Mouse (Mus musculus): ENCODE measurements around the gene Gk2. TPM values are rescaled to one million over a fixed set of nuclear protein-coding genes. Genes with fewer than 3 reads are reported as not detected.

Gene Gk2
- polyA plus RNA-seq (2016; fragmentation: Nextera tagmentation; extraction: Ambion mirVana): not detected in 2 replicates

- no peaks in the 10 kb centered on the region for H3K27me3 ChIP-seq (ENCODE audit: insufficient read depth, poor library complexity, severe bottlenecking)
- WGBS: 88% methylated on average over 10 of the region's 10 CpGs
- no peak within 1 kb of the TSS for H3K27ac ChIP-seq
These were observed at the start of gene Gk2 for GRCm38 (mm10) chr5:97456816-97457215. Gk2 (minus strand) TSS chr5:97457021.

GRCm38 (mm10) chr5:97498041-97498440 lies 41.2 kb upstream of the Gk2 start:
- no peaks in the 10 kb centered on the region for H3K27me3 ChIP-seq (ENCODE audit: insufficient read depth, poor library complexity, severe bottlenecking)
- DNase-seq (ENCODE audit: low spot score): no peak
- H3K36me3 ChIP-seq: no peaks in the 10 kb centered on the region

More at GRCm38 (mm10) chr5:97456816-97457215, at the start of gene Gk2:
- H3K4me1 ChIP-seq: no peaks in the 10 kb centered on the region
- no peak within 1 kb of the TSS for H3K4me3 ChIP-seq
- DNase-seq (ENCODE audit: low spot score): no peak
- H3K36me3 ChIP-seq: no peaks in the 10 kb centered on the region
- no peaks in the 10 kb centered on the region for H3K9me3 ChIP-seq

GRCm38 (mm10) chr5:97495488-97496092 lies 38.8 kb upstream of the Gk2 start:
- no peak for DNase-seq (ENCODE audit: low spot score)
- H3K27me3 ChIP-seq (ENCODE audit: insufficient read depth, poor library complexity, severe bottlenecking): no peaks in the 10 kb centered on the region
- no peaks in the 10 kb centered on the region for H3K9me3 ChIP-seq
- H3K4me1 ChIP-seq: no peaks in the 10 kb centered on the region
- no peaks in the 10 kb centered on the region for H3K36me3 ChIP-seq
- no peak overlapping the region for H3K4me3 ChIP-seq
- WGBS: 76% methylated on average over 5 of the region's 5 CpGs
- H3K27ac ChIP-seq: no peak overlapping the region

More at GRCm38 (mm10) chr5:97498041-97498440, 41.2 kb upstream of the Gk2 start:
- Histone ChIP-seq H3K4me3 (no peak overlapping the region), H3K9me3 (no peaks in the 10 kb centered on the region), H3K4me1 (no peaks in the 10 kb centered on the region), H3K27ac (no peak overlapping the region)

DNA sequence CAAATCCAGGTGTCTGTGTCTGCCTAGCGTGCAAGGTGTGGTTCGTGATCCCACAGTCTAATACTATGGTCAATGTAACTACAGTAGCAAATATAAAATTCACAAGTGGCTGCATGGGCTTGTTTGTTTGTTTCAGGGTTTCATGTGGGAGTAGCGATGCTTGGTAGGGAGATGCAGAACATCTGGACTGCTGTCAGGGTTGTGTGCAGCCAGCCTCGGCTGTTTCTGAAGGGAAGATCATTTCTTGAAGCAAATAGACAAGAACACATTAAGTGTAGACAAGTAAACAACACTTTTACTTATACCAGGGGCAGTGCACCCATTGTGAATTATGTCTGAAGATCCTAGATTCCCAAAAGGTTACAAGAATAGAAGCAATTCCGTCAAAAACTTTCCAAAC lies 36.6 kb upstream of the Gk2 start:
- Histone ChIP-seq H3K27ac (no peak overlapping the region), H3K9me3 (no peaks in the 10 kb centered on the region), H3K27me3 (ENCODE audit: insufficient read depth, poor library complexity, severe bottlenecking) (no peaks in the 10 kb centered on the region), H3K4me3 (no peak overlapping the region), H3K4me1 (no peaks in the 10 kb centered on the region), H3K36me3 (no peaks in the 10 kb centered on the region)
- 82% methylated on average over 5 of the region's 5 CpGs for WGBS
- DNase-seq (ENCODE audit: low spot score): no peak

DNA sequence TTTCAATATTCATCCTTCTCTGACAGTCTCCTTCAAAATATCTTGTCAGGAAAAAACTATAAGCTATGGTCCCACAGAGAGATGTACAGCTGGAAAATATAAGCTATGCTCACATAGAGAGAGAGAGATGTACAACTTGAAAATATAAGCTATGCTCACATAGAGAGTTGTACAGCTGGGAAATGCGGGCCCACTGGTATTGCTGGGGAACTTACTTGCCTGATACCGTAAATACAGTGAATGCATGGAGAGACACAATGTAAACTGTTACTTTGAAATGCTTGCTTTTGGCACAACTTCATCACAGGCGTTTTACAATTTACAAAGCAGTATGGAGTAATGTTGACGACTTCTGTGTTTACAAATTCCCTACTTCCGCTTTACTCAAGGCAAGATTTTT lies 29.3 kb upstream of the Gk2 start:
- no peaks in the 10 kb centered on the region for H3K27me3 ChIP-seq (ENCODE audit: insufficient read depth, poor library complexity, severe bottlenecking)
- no peak for DNase-seq (ENCODE audit: low spot score)
- H3K27ac ChIP-seq: no peak overlapping the region
- no peaks in the 10 kb centered on the region for H3K9me3 ChIP-seq
- 89% methylated on average over 5 of the region's 5 CpGs for WGBS
- H3K4me1 ChIP-seq: no peaks in the 10 kb centered on the region
- no peaks in the 10 kb centered on the region for H3K36me3 ChIP-seq
- no peak overlapping the region for H3K4me3 ChIP-seq

GRCm38 (mm10) chr5:97479991-97480390 lies 23.2 kb upstream of the Gk2 start:
- no peak overlapping the region for H3K27ac ChIP-seq
- no peaks in the 10 kb centered on the region for H3K27me3 ChIP-seq (ENCODE audit: insufficient read depth, poor library complexity, severe bottlenecking)
- H3K4me1 ChIP-seq: no peaks in the 10 kb centered on the region
- H3K9me3 ChIP-seq: no peaks in the 10 kb centered on the region
- no peaks in the 10 kb centered on the region for H3K36me3 ChIP-seq
- DNase-seq (ENCODE audit: low spot score): no peak
- WGBS: 74% methylated on average over 1 of the region's 1 CpGs
- H3K4me3 ChIP-seq: no peak overlapping the region

DNA sequence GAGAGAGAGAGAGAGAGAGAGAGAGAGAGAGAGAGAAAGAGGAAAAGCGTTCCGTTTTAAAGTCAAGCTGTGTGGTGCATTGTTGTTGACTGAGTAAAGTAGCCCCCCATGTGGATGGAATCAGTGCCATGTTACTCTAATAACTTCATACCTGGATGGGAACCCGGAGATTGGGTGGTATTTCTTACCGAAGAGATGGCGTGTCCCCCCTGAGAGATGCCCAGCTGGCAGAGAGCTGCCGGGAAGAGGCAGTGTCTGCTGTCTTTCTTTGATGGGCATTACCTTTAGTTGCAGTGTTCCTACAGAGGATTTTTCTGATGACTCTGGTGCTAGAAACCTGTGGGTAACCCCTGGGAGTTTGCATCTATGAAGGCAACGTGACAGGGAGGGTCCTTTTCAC lies 10.4 kb upstream of the Gk2 start:
- no peaks in the 10 kb centered on the region for H3K36me3 ChIP-seq
- no peak overlapping the region for H3K4me3 ChIP-seq
- no peaks in the 10 kb centered on the region for H3K27me3 ChIP-seq (ENCODE audit: insufficient read depth, poor library complexity, severe bottlenecking)
- H3K4me1 ChIP-seq: no peaks in the 10 kb centered on the region
- DNase-seq (ENCODE audit: low spot score): no peak
- WGBS: 88% methylated on average over 7 of the region's 7 CpGs
- no peak overlapping the region for H3K27ac ChIP-seq
- no peaks in the 10 kb centered on the region for H3K9me3 ChIP-seq

DNA sequence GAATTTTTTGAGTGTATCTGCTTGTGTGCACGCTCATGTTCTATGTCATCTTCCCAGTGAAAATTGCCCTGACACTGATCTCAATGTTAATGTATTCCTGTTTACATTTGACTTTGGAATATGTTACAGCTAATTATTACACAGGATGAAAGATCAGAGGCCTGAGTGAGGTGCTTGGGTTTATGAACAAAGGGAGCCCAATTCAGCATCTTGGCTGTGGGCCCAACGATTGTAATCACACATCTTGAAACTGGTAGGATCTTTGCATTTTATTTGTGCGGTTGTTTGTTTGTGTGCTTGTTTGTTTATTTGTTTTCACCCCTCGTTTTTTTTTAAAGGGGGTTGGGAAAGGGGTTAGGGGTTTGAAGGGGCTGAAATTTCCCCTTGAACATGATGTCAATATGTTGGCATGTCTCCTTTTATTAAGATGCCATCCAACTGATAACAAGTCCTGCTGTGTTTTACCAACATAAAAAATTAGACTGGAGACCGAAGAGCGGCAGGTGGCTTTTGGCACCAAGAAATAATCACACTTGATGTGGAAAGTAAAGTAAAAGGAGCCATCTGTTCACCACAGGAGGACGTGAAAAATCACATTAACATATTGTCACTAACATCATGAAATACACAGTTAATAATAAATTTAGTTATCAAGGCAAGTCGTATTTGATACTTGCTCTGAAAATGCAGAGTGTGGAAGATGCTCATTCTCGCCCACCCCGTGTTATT lies 9.8 kb upstream of the Gk2 start:
- WGBS: 82% methylated on average over 10 of the region's 10 CpGs
- no peak for DNase-seq (ENCODE audit: low spot score)
- Histone ChIP-seq H3K4me1 (no peaks in the 10 kb centered on the region), H3K27me3 (ENCODE audit: insufficient read depth, poor library complexity, severe bottlenecking) (no peaks in the 10 kb centered on the region), H3K4me3 (no peak overlapping the region), H3K36me3 (no peaks in the 10 kb centered on the region), H3K9me3 (no peaks in the 10 kb centered on the region), H3K27ac (no peak overlapping the region)

- H3K4me3 ChIP-seq: no peak overlapping the region
- no peaks in the 10 kb centered on the region for H3K36me3 ChIP-seq
- WGBS: 75% methylated on average over 3 of the region's 3 CpGs
These were observed 9.1 kb upstream of the Gk2 start for GRCm38 (mm10) chr5:97465956-97466355.

DNA sequence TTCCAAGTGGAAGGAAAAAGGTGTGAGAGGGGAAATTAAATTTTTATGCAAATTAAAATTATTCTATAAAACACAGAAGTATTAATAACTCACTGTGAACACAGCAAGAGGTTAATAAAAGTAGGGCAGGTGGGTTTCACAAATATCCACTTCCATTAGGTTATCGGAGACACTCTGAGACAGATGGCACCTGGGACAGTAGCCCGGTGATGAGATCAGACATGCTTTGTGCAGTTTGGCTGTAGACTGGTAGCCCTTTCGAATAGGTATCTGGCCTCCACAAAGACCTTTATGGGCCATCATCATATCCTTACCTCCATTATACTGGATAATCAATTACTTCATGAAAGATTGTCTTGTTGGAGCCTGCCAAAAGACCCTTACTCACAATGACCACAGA lies 6.0 kb upstream of the Gk2 start:
- no peak for DNase-seq (ENCODE audit: low spot score)
- 89% methylated on average over 3 of the region's 3 CpGs for WGBS
- no peaks in the 10 kb centered on the region for H3K36me3 ChIP-seq
- H3K9me3 ChIP-seq: no peaks in the 10 kb centered on the region
- no peaks in the 10 kb centered on the region for H3K27me3 ChIP-seq (ENCODE audit: insufficient read depth, poor library complexity, severe bottlenecking)
- no peak overlapping the region for H3K27ac ChIP-seq
- no peak overlapping the region for H3K4me3 ChIP-seq
- no peaks in the 10 kb centered on the region for H3K4me1 ChIP-seq

More at GRCm38 (mm10) chr5:97465956-97466355, 9.1 kb upstream of the Gk2 start:
- Histone ChIP-seq H3K4me1 (no peaks in the 10 kb centered on the region), H3K27ac (no peak overlapping the region), H3K9me3 (no peaks in the 10 kb centered on the region), H3K27me3 (ENCODE audit: insufficient read depth, poor library complexity, severe bottlenecking) (no peaks in the 10 kb centered on the region)
- no peak for DNase-seq (ENCODE audit: low spot score)

- no peak for DNase-seq (ENCODE audit: low spot score)
These were observed 5.4 kb downstream of the Gk2 start for GRCm38 (mm10) chr5:97451451-97451850.

GRCm38 (mm10) chr5:97444191-97444590 lies 12.6 kb downstream of the Gk2 start:
- H3K4me1 ChIP-seq: no peaks in the 10 kb centered on the region
- WGBS: 76% methylated on average over 1 of the region's 1 CpGs
- H3K36me3 ChIP-seq: no peaks in the 10 kb centered on the region
- H3K9me3 ChIP-seq: no peaks in the 10 kb centered on the region
- H3K4me3 ChIP-seq: no peak overlapping the region
- no peaks in the 10 kb centered on the region for H3K27me3 ChIP-seq (ENCODE audit: insufficient read depth, poor library complexity, severe bottlenecking)
- DNase-seq (ENCODE audit: low spot score): no peak
- no peak overlapping the region for H3K27ac ChIP-seq

More at GRCm38 (mm10) chr5:97451451-97451850, 5.4 kb downstream of the Gk2 start:
- Histone ChIP-seq H3K4me3 (no peak overlapping the region), H3K4me1 (no peaks in the 10 kb centered on the region), H3K27me3 (ENCODE audit: insufficient read depth, poor library complexity, severe bottlenecking) (no peaks in the 10 kb centered on the region), H3K36me3 (no peaks in the 10 kb centered on the region), H3K9me3 (no peaks in the 10 kb centered on the region), H3K27ac (no peak overlapping the region)
- WGBS: 82% methylated on average over 4 of the region's 4 CpGs

GRCm38 (mm10) chr5:97432512-97432911 lies 24.3 kb downstream of the Gk2 start:
- Histone ChIP-seq H3K9me3 (no peaks in the 10 kb centered on the region), H3K27me3 (ENCODE audit: insufficient read depth, poor library complexity, severe bottlenecking) (no peaks in the 10 kb centered on the region), H3K36me3 (no peaks in the 10 kb centered on the region), H3K4me1 (no peaks in the 10 kb centered on the region), H3K27ac (no peak overlapping the region), H3K4me3 (no peak overlapping the region)
- DNase-seq (ENCODE audit: low spot score): no peak
- WGBS: 94% methylated on average over 2 of the region's 2 CpGs

Data from heart, embryonic 10.5 days (tissue).